9 mouse cellular contexts compared by ENCODE assay signal in genomic region chr7:127761026-127761425, GRCm38 (mm10). TPM values are rescaled to one million over a fixed set of nuclear protein-coding genes. Genes with fewer than 3 reads are reported as not detected.
A peak's percentile ranks its signal among the peaks of the same experiment; 100 is the strongest.
DNase-seq lines count a peak whose midpoint lies in the region; ATAC-seq and TF ChIP-seq lines count a peak whose summit lies in the region.
"Had no signal": no experiment of that assay in that cellular context is flagged by ENCODE, and none has a peak within 500 bp of the region (broad histone marks: within the 10 kb centered on the region; RNA-seq: fewer than 3 reads in every experiment).

No protein-coding gene starts in this region.

- no peak for TF ChIP-seq EP300 in liver, postnatal 0 days (IDR thresholded peaks at IDR 0.05; ENCODE audit: low read depth)

- TF ChIP-seq CTCF in liver, postnatal 0 days (IDR thresholded peaks at IDR 0.05; ENCODE audit: low read depth): peak; percentile 99

- peaks cover 84% of the 10 kb centered on the region for H3K36me3 ChIP-seq in forebrain, embryonic 14.5 days (ENCODE audit: control insufficient read depth, insufficient read depth, low read length)
- peaks cover 20% of the 10 kb centered on the region for H3K36me3 ChIP-seq in forebrain, embryonic 16.5 days (ENCODE audit: control insufficient read depth, insufficient read depth)
- H3K36me3 ChIP-seq in embryonic facial prominence, embryonic 11.5 days (replicated peaks; ENCODE audit: control insufficient read depth, insufficient read depth, low read depth, low read length): peaks cover 10% of the 10 kb centered on the region
- H3K36me3 ChIP-seq in intestine, embryonic 14.5 days (ENCODE audit: control insufficient read depth, insufficient read depth, low read length): peaks cover 69% of the 10 kb centered on the region
- H3K36me3 ChIP-seq in liver, postnatal 0 days (replicated peaks; ENCODE audit: insufficient read depth, low read length): 0 out of 2 replicates have a peak, but pooled peaks cover 4% of the 10 kb centered on the region

- H3K9ac ChIP-seq in forebrain, embryonic 14.5 days (ENCODE audit: low read length): no peak overlapping the region
- no peak overlapping the region for H3K9ac ChIP-seq in forebrain, embryonic 16.5 days (replicated peaks; ENCODE audit: low read depth, low read length)
- H3K9ac ChIP-seq in embryonic facial prominence, embryonic 11.5 days (replicated peaks; ENCODE audit: low read length): no peak overlapping the region
- H3K9ac ChIP-seq in intestine, embryonic 14.5 days (ENCODE audit: low read length): no peak overlapping the region
- H3K9ac ChIP-seq in liver, postnatal 0 days (replicated peaks): no peak overlapping the region
- H3K9ac ChIP-seq: limb, embryonic 15.5 days had no signal

- no peak overlapping the region for H3K4me2 ChIP-seq in forebrain, embryonic 14.5 days (ENCODE audit: low read length)
- H3K4me2 ChIP-seq in forebrain, embryonic 16.5 days (ENCODE audit: low read length): no peak overlapping the region
- no peak overlapping the region for H3K4me2 ChIP-seq in embryonic facial prominence, embryonic 11.5 days (ENCODE audit: low read depth, low read length)
- H3K4me2 ChIP-seq in intestine, embryonic 14.5 days (ENCODE audit: low read length): no peak overlapping the region
- H3K4me2 ChIP-seq in liver, postnatal 0 days (ENCODE audit: low read depth, low read length): no peak overlapping the region
- H3K4me2 ChIP-seq: limb, embryonic 15.5 days had no signal

- no peaks in the 10 kb centered on the region for H3K4me1 ChIP-seq in forebrain, embryonic 14.5 days (ENCODE audit: control insufficient read depth, insufficient read depth, low read length)
- H3K4me1 ChIP-seq in forebrain, embryonic 16.5 days (replicated peaks; ENCODE audit: control insufficient read depth, insufficient read depth, low read length): no peaks in the 10 kb centered on the region
- no peaks in the 10 kb centered on the region; the same call in 1 of the 2 replicates for H3K4me1 ChIP-seq in embryonic facial prominence, embryonic 11.5 days (ENCODE audit: control insufficient read depth, insufficient read depth, low read length)
- no peaks in the 10 kb centered on the region; the same call in 1 of the 2 replicates for H3K4me1 ChIP-seq in intestine, embryonic 14.5 days (replicated peaks; ENCODE audit: control insufficient read depth, insufficient read depth, low read length)
- 0 out of 2 replicates have a peak, but pooled peaks cover 3% of the 10 kb centered on the region for H3K4me1 ChIP-seq in liver, postnatal 0 days (ENCODE audit: insufficient read depth)

- peak; percentile 70 for DNase-seq in forebrain, embryonic 14.5 days (ENCODE audit: low spot score)
- DNase-seq in 3T3-L1 (ENCODE audit: low read depth, low spot score): peak; percentile 80
- peak; percentile 84 for DNase-seq in adrenal gland, postnatal 10 days
- peak; percentile 79 for DNase-seq in embryonic facial prominence, embryonic 11.5 days (ENCODE audit: low spot score)
- peak; percentile 84 for DNase-seq in intestine, embryonic 14.5 days (ENCODE audit: low spot score)
- DNase-seq in liver, postnatal 0 days: peak; percentile 82
- peak; percentile 38 to 73 for DNase-seq in spleen, adult 18-20 months

- H3K9me3 ChIP-seq in forebrain, embryonic 14.5 days (replicated peaks; ENCODE audit: control insufficient read depth, low read length): no peaks in the 10 kb centered on the region
- no peaks in the 10 kb centered on the region for H3K9me3 ChIP-seq in forebrain, embryonic 16.5 days (ENCODE audit: control insufficient read depth, low read length)
- no peaks in the 10 kb centered on the region for H3K9me3 ChIP-seq in embryonic facial prominence, embryonic 11.5 days (replicated peaks; ENCODE audit: control insufficient read depth, low read length)
- H3K9me3 ChIP-seq in intestine, embryonic 14.5 days (ENCODE audit: control insufficient read depth, low read length): no peaks in the 10 kb centered on the region
- H3K9me3 ChIP-seq in liver, postnatal 0 days (ENCODE audit: low read length): no peaks in the 10 kb centered on the region
- H3K9me3 ChIP-seq: limb, embryonic 15.5 days had no signal

- 42% methylated on average over 7 of the region's 7 CpGs for WGBS in forebrain, embryonic 14.5 days
- WGBS in forebrain, embryonic 16.5 days: 46% methylated on average over 7 of the region's 7 CpGs
- whole genome bisulfite sequencing in embryonic facial prominence, embryonic 11.5 days: 56% methylated on average over 7 of the region's 7 CpGs
- 28% methylated on average over 7 of the region's 7 CpGs for WGBS in intestine, embryonic 14.5 days
- 18% methylated on average over 7 of the region's 7 CpGs for WGBS in liver, postnatal 0 days (ENCODE audit: insufficient replicate concordance)

- no peak for ATAC-seq in forebrain, embryonic 14.5 days
- ATAC-seq in forebrain, embryonic 16.5 days: no peak
- no peak for ATAC-seq in embryonic facial prominence, embryonic 11.5 days (replicated peaks; ENCODE audit: insufficient number of reproducible peaks, low FRiP score, low TSS enrichment, low read depth)
- ATAC-seq in intestine, embryonic 14.5 days (replicated peaks; ENCODE audit: low FRiP score, low TSS enrichment, low read depth): no peak
- ATAC-seq in liver, postnatal 0 days: peak; percentile 67

- no peak overlapping the region for H3K27ac ChIP-seq in forebrain, embryonic 14.5 days (ENCODE audit: low read depth, low read length)
- no peak overlapping the region for H3K27ac ChIP-seq in forebrain, embryonic 16.5 days (ENCODE audit: low read length)
- no peak overlapping the region for H3K27ac ChIP-seq in embryonic facial prominence, embryonic 11.5 days (replicated peaks; ENCODE audit: low read depth, low read length)
- no peak overlapping the region for H3K27ac ChIP-seq in intestine, embryonic 14.5 days (ENCODE audit: low read depth)
- no peak overlapping the region for H3K27ac ChIP-seq in liver, postnatal 0 days (ENCODE audit: low read depth)

- H3K4me3 ChIP-seq in forebrain, embryonic 14.5 days (ENCODE audit: low read depth, low read length): no peak overlapping the region
- no peak overlapping the region for H3K4me3 ChIP-seq in forebrain, embryonic 16.5 days (replicated peaks; ENCODE audit: low read length)
- H3K4me3 ChIP-seq in embryonic facial prominence, embryonic 11.5 days (ENCODE audit: low read depth, low read length): no peak overlapping the region
- H3K4me3 ChIP-seq in intestine, embryonic 14.5 days (ENCODE audit: low read depth, low read length): no peak overlapping the region
- H3K4me3 ChIP-seq in liver, postnatal 0 days (ENCODE audit: low read depth, low read length): no peak overlapping the region
- H3K4me3 ChIP-seq: limb, embryonic 15.5 days had no signal

- H3K27me3 ChIP-seq in forebrain, embryonic 14.5 days (replicated peaks; ENCODE audit: control insufficient read depth, insufficient read depth, low read length): no peaks in the 10 kb centered on the region
- H3K27me3 ChIP-seq in forebrain, embryonic 16.5 days (replicated peaks; ENCODE audit: control insufficient read depth, insufficient read depth, low read length): no peaks in the 10 kb centered on the region
- no peaks in the 10 kb centered on the region for H3K27me3 ChIP-seq in embryonic facial prominence, embryonic 11.5 days (ENCODE audit: control insufficient read depth, insufficient read depth, low read length)
- H3K27me3 ChIP-seq in intestine, embryonic 14.5 days (replicated peaks; ENCODE audit: control insufficient read depth, insufficient read depth, low read length): no peaks in the 10 kb centered on the region
- no peaks in the 10 kb centered on the region for H3K27me3 ChIP-seq in liver, postnatal 0 days (ENCODE audit: insufficient read depth, low read length)
- H3K27me3 ChIP-seq: limb, embryonic 15.5 days had no signal

RNA-seq across cellular contexts. Expression of gene Orai3, which starts 8.6 kb away (rescaled TPM):
- 3.3 and 4.2 TPM in 2 replicates for polyA plus RNA-seq in forebrain, embryonic 14.5 days (2014; fragmentation: Nextera tagmentation; extraction: Ambion mirVana)
- polyA plus RNA-seq in forebrain, embryonic 16.5 days (2015; fragmentation: Nextera tagmentation; extraction: Ambion mirVana): 9.5 and 9.6 TPM in 2 replicates
- 10 to 100 TPM; 31.5 to 32.0 TPM for total RNA-seq in adrenal gland, postnatal 10 days (2021)
- 8.6 and 8.7 TPM in 2 replicates for polyA plus RNA-seq in embryonic facial prominence, embryonic 11.5 days (2014; fragmentation: Nextera tagmentation; extraction: Ambion mirVana)
- polyA plus RNA-seq in intestine, embryonic 14.5 days (2014; fragmentation: Nextera tagmentation; extraction: Ambion mirVana): 17.1 and 21.9 TPM in 2 replicates
- 19.2 and 21.1 TPM in 2 replicates for polyA plus RNA-seq in liver, postnatal 0 days (2015; fragmentation: Nextera tagmentation; extraction: Ambion mirVana)

RNA-seq across cellular contexts. Expression of gene Setd1a, which starts 15.4 kb away (rescaled TPM):
- 17.0 and 18.0 TPM in 2 replicates for polyA plus RNA-seq in forebrain, embryonic 14.5 days (2014; fragmentation: Nextera tagmentation; extraction: Ambion mirVana)
- polyA plus RNA-seq in forebrain, embryonic 16.5 days (2015; fragmentation: Nextera tagmentation; extraction: Ambion mirVana): 19.8 and 20.7 TPM in 2 replicates
- 10 to 100 TPM; 35.9 to 46.6 TPM for total RNA-seq in adrenal gland, postnatal 10 days (2021)
- 21.7 and 22.0 TPM in 2 replicates for polyA plus RNA-seq in embryonic facial prominence, embryonic 11.5 days (2014; fragmentation: Nextera tagmentation; extraction: Ambion mirVana)
- polyA plus RNA-seq in intestine, embryonic 14.5 days (2014; fragmentation: Nextera tagmentation; extraction: Ambion mirVana): 25.0 and 25.6 TPM in 2 replicates
- polyA plus RNA-seq in liver, postnatal 0 days (2015; fragmentation: Nextera tagmentation; extraction: Ambion mirVana): 5.5 and 7.3 TPM in 2 replicates

RNA-seq across cellular contexts. Expression of gene Fbxl19, which starts 16.7 kb away (rescaled TPM):
- 7.2 and 7.8 TPM in 2 replicates for polyA plus RNA-seq in forebrain, embryonic 14.5 days (2014; fragmentation: Nextera tagmentation; extraction: Ambion mirVana)
- polyA plus RNA-seq in forebrain, embryonic 16.5 days (2015; fragmentation: Nextera tagmentation; extraction: Ambion mirVana): 8.0 and 8.4 TPM in 2 replicates
- total RNA-seq in adrenal gland, postnatal 10 days (2021): 10 to 100 TPM; 12.3 to 18.5 TPM
- polyA plus RNA-seq in embryonic facial prominence, embryonic 11.5 days (2014; fragmentation: Nextera tagmentation; extraction: Ambion mirVana): 9.4 and 9.5 TPM in 2 replicates
- polyA plus RNA-seq in intestine, embryonic 14.5 days (2014; fragmentation: Nextera tagmentation; extraction: Ambion mirVana): 3.3 and 4.2 TPM in 2 replicates
- polyA plus RNA-seq in liver, postnatal 0 days (2015; fragmentation: Nextera tagmentation; extraction: Ambion mirVana): 1.6 and 1.9 TPM in 2 replicates

RNA-seq across cellular contexts. Expression of gene Gm49388, which starts 24.4 kb away (rescaled TPM):
- not detected in 2 replicates for polyA plus RNA-seq in forebrain, embryonic 14.5 days (2014; fragmentation: Nextera tagmentation; extraction: Ambion mirVana)
- not detected in 2 replicates for polyA plus RNA-seq in forebrain, embryonic 16.5 days (2015; fragmentation: Nextera tagmentation; extraction: Ambion mirVana)
- 1 to 10 TPM; 4.7 to 5.6 TPM for total RNA-seq in adrenal gland, postnatal 10 days (2021)
- not detected in 2 replicates for polyA plus RNA-seq in embryonic facial prominence, embryonic 11.5 days (2014; fragmentation: Nextera tagmentation; extraction: Ambion mirVana)
- 0.43 TPM in 1 of 2 replicates, not detected in the other for polyA plus RNA-seq in intestine, embryonic 14.5 days (2014; fragmentation: Nextera tagmentation; extraction: Ambion mirVana)
- 0.26 TPM in 1 of 2 replicates, not detected in the other for polyA plus RNA-seq in liver, postnatal 0 days (2015; fragmentation: Nextera tagmentation; extraction: Ambion mirVana)
- polyA plus RNA-seq: limb, embryonic 15.5 days had no signal

RNA-seq across cellular contexts. Expression of gene Ctf2, which starts 29.1 kb away (rescaled TPM):
- 0.09 TPM in 1 of 2 replicates, not detected in the other for polyA plus RNA-seq in forebrain, embryonic 14.5 days (2014; fragmentation: Nextera tagmentation; extraction: Ambion mirVana)
- 0.11 and 0.17 TPM in 2 replicates for polyA plus RNA-seq in forebrain, embryonic 16.5 days (2015; fragmentation: Nextera tagmentation; extraction: Ambion mirVana)
- total RNA-seq in adrenal gland, postnatal 10 days (2021): not detected
- polyA plus RNA-seq in embryonic facial prominence, embryonic 11.5 days (2014; fragmentation: Nextera tagmentation; extraction: Ambion mirVana): 0.15 and 0.59 TPM in 2 replicates
- 0.27 and 0.30 TPM in 2 replicates for polyA plus RNA-seq in intestine, embryonic 14.5 days (2014; fragmentation: Nextera tagmentation; extraction: Ambion mirVana)
- not detected in 2 replicates for polyA plus RNA-seq in liver, postnatal 0 days (2015; fragmentation: Nextera tagmentation; extraction: Ambion mirVana)
